Mouse (Mus musculus) lung, postnatal 0 days (tissue): ENCODE measurements around the gene Tm4sf1.

Experiments
- CTCF ChIP-seq: IDR thresholded peaks from 2 replicates; pipeline ENCODE4 v1.5.1; 2016; ENCODE audit warnings: antibody characterized with exemption, mild to moderate bottlenecking
- EP300 ChIP-seq: IDR thresholded peaks from 2 replicates; pipeline ENCODE4 v1.6.1; 2016; ENCODE audit warnings: antibody characterized with exemption, mild to moderate bottlenecking, control low read depth

DNA sequence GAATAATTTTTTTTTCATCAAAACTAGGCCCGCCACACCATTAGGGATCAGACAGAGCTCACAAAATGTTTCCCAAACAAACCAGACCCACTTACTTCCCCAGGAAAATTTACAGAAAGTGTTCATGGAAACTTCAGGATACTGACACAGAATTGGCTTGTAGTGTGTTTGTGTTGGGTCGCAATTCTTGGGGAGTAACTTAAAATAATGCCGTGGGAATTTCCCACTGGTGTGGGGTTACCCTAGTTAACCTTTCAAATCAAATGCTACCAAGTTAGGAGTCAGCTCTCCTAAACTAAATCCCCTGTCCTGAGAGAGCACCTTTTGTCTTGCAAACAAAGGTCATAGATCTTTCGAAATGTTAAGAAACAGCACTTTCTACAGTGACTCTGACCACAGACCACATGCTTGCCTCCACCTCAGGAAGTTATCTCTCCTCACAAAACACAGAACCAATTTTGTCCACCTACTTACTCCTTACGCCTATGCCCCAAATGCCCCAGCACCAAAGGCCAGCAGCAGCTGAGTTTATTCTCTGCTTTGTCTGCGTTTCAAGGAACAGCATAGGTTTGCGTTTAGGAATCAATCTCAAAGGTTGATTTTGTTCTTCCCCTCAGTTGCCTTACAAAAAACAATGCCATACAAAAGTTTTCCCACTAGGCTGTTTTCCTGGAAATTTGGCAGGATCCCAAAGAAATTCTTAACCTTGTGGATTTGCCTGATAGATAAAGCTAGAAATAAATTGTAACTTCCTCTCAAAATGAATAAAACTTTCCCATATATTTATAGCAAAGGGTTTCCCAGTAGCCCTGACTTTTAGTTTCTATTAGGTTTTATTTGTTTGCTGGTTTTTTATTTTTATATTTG is 13.7 kb downstream of the Tm4sf1 start:
- TF ChIP-seq CTCF, result no peak
- no peak for TF ChIP-seq EP300
